Mouse (Mus musculus) hindbrain, embryonic 14.5 days (tissue): ENCODE measurements around the gene Ywhae. TPM values are rescaled to one million over a fixed set of nuclear protein-coding genes. Genes with fewer than 3 reads are reported as not detected.

Experiments
- ATAC-seq: fragments of 200-750 bp; cut with Nextera tagmentation; 2 replicates; pipeline ENCODE4 v1.8.0; 2017; ENCODE audit warnings: moderate number of reproducible peaks, mild to moderate bottlenecking, moderate TSS enrichment, moderate library complexity; ENCODE audit not compliant: low FRiP score
- DNase-seq: peaks from one replicate; pipeline ENCODE4 v3.0.0-alpha.2; 2015; ENCODE audit warnings: low spot score
- H3K27ac ChIP-seq: fragments of 300-500 bp; sonication (generic); 2 replicates; pipeline ENCODE4 v1.5.1; 2014; ENCODE audit warnings: mild to moderate bottlenecking, moderate library complexity
- H3K27me3 ChIP-seq: fragments of 300-500 bp; sonication (generic); 2 replicates; pipeline ENCODE4 v1.6.1; 2014; ENCODE audit warnings: mild to moderate bottlenecking, low read length, mixed read lengths; ENCODE audit not compliant: control insufficient read depth, insufficient read depth
- H3K36me3 ChIP-seq: fragments of 300-500 bp; sonication (generic); replicated peaks from 2 replicates; pipeline ENCODE4 v1.6.1; 2014; ENCODE audit not compliant: control insufficient read depth, insufficient read depth
- H3K4me1 ChIP-seq: fragments of 300-500 bp; sonication (generic); replicated peaks from 2 replicates; pipeline ENCODE4 v1.6.1; 2014; ENCODE audit warnings: antibody characterized with exemption, low read length, mixed read lengths; ENCODE audit not compliant: control insufficient read depth, insufficient read depth
- H3K4me2 ChIP-seq: fragments of 300-500 bp; sonication (generic); replicated peaks from 2 replicates; pipeline ENCODE4 v1.6.1; 2014; ENCODE audit warnings: mild to moderate bottlenecking, moderate library complexity
- H3K4me3 ChIP-seq: fragments of 300-500 bp; sonication (generic); replicated peaks from 2 replicates; pipeline ENCODE4 v1.5.1; 2014; ENCODE audit warnings: mild to moderate bottlenecking, low read length
- H3K9ac ChIP-seq: fragments of 300-500 bp; sonication (generic); 2 replicates; pipeline ENCODE4 v1.6.1; 2014
- H3K9me3 ChIP-seq: fragments of 300-500 bp; sonication (generic); 2 replicates; pipeline ENCODE4 v1.6.1; 2016; ENCODE audit warnings: low read length; ENCODE audit not compliant: control insufficient read depth
- WGBS: fragments of 180-500 bp; shearing (Covaris S2); extraction: QIAGEN DNeasy Blood & Tissue Kit; methylation state at CpG from one replicate; pipeline ENCODE4 v1.1.7; 2014; 5-methylcytosine and 5-hydroxymethylcytosine counted together
- polyA plus RNA-seq: library from polyadenylated mRNA; unstranded; fragments of >200 nt; fragmentation: Nextera tagmentation; extraction: Ambion mirVana; gene quantifications from 2 replicates; pipeline ENCODE4 v1.2.1, GENCODE M21; 2014

Ywhae gene
- polyA plus RNA-seq, 1 experiment from 2014 or later: 1,491 TPM

DNA sequence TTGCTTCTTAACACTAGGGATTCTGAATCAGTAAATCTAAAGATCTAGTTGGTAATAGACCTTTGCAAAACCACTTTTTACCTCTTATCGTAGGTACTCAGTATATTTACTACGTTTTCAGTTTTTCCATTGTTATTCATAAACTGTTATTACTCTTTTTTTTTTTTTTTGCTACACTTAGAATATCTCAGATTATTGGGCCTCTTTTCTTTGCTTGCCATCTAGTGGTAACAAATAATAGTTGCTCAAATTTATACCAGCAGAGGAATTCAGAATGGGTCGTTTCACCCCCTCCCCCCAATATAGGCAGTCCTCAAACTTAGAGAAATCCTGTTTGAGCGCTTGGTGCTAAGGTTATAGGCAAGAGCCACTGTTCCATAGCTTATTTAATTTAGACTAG, 18.4 kb downstream of the Ywhae start:
- Histone ChIP-seq H3K9me3 (no peaks in the 10 kb centered on the region), H3K4me1 (peaks cover 26% of the 10 kb centered on the region; the same call in 1 of the 2 replicates), H3K4me2 (no peak overlapping the region), H3K27me3 (no peaks in the 10 kb centered on the region), H3K36me3 (peaks cover 22% of the 10 kb centered on the region), H3K9ac (no peak overlapping the region), H3K4me3 (no peak overlapping the region), H3K27ac (no peak overlapping the region)
- DNase-seq: no peak
- ATAC-seq: no peak
- 84% methylated on average over 4 of the region's 4 CpGs for WGBS

DNA sequence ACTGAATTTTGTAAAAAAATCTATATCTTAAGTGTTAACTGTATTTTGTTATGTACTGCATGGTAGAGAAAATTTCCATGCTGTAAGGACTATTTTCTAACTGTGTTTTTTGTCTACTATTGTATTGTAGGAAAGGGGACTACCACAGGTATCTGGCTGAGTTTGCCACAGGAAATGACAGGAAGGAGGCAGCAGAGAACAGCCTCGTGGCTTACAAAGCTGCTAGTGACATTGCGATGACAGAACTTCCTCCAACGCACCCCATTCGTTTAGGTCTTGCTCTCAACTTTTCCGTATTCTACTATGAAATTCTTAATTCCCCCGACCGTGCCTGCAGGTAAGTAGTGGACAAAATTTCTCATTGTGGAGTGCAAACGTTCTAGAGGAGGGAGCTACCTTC, 24.0 kb downstream of the Ywhae start:
- Histone ChIP-seq H3K9ac (no peak overlapping the region), H3K27me3 (no peaks in the 10 kb centered on the region), H3K4me2 (no peak overlapping the region), H3K27ac (no peak overlapping the region), H3K36me3 (peaks cover 74% of the 10 kb centered on the region), H3K9me3 (no peaks in the 10 kb centered on the region), H3K4me1 (no peaks in the 10 kb centered on the region), H3K4me3 (no peak overlapping the region)
- WGBS: 91% methylated on average over 8 of the region's 8 CpGs
- ATAC-seq (no peak), DNase-seq (no peak)

- ATAC-seq (no peak), DNase-seq (no peak)
- Histone ChIP-seq H3K4me2 (no peak overlapping the region), H3K9me3 (no peaks in the 10 kb centered on the region), H3K4me1 (no peaks in the 10 kb centered on the region), H3K27me3 (no peaks in the 10 kb centered on the region), H3K27ac (no peak overlapping the region), H3K9ac (no peak overlapping the region), H3K36me3 (peaks cover 81% of the 10 kb centered on the region), H3K4me3 (no peak overlapping the region)
- WGBS: 97% methylated on average over 1 of the region's 1 CpGs
These were observed 25.9 kb downstream of the Ywhae start for GRCm38 (mm10) chr11:75758553-75758952.

DNA sequence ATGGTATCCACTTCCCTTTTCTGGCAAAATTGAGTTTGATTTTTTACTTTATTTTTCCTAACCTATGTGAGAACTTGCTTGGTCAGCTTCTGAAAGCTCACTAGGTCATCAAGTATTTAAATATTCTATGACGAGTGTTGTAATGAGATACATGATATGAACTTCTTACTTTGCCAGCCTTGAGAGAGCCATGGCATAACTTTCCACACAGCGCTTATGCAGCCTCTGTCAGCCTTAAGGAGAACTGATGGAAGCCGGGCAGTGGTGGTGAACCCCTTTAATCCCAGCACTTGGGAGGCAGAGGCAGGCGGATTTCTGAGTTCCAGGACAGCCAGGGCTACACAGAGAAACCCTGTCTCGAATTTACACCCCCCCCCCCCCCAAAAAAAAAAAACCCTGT, 28.1 kb downstream of the Ywhae start:
- ATAC-seq (no peak), DNase-seq (no peak)
- Histone ChIP-seq H3K4me1 (no peaks in the 10 kb centered on the region), H3K4me3 (no peak overlapping the region), H3K27me3 (no peaks in the 10 kb centered on the region), H3K27ac (no peak overlapping the region), H3K4me2 (no peak overlapping the region), H3K9me3 (no peaks in the 10 kb centered on the region), H3K36me3 (peaks cover 93% of the 10 kb centered on the region), H3K9ac (no peak overlapping the region)
- WGBS: 87% methylated on average over 5 of the region's 5 CpGs

DNA sequence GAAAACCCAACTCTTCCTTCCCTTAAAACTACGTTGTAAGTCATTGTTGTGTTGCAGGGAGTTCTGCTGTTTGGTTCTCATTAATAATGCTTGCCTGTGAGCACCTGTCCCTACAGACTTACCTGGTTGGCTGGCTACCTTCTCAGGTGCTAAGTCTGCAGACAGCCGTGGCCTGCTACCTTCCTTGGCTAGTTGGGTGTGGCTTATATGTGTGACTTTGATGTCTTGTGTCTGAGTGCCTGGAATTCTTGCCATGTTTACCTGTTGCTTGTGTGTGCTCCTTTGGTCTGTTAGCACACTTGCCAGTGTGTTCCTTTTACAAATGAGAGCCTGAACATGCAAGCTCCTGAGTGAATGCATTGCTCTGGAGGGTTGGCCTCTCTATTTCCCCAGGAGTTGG, 30.0 kb downstream of the Ywhae start:
- 83% methylated on average over 2 of the region's 2 CpGs for WGBS
- no peaks in the 10 kb centered on the region for H3K27me3 ChIP-seq
- peaks cover 95% of the 10 kb centered on the region for H3K36me3 ChIP-seq
- no peak overlapping the region for H3K4me3 ChIP-seq
- H3K27ac ChIP-seq: no peak overlapping the region
- no peaks in the 10 kb centered on the region for H3K4me1 ChIP-seq
- H3K9me3 ChIP-seq: no peaks in the 10 kb centered on the region
- H3K4me2 ChIP-seq: no peak overlapping the region
- DNase-seq: no peak
- no peak for ATAC-seq
- H3K9ac ChIP-seq: no peak overlapping the region

DNA sequence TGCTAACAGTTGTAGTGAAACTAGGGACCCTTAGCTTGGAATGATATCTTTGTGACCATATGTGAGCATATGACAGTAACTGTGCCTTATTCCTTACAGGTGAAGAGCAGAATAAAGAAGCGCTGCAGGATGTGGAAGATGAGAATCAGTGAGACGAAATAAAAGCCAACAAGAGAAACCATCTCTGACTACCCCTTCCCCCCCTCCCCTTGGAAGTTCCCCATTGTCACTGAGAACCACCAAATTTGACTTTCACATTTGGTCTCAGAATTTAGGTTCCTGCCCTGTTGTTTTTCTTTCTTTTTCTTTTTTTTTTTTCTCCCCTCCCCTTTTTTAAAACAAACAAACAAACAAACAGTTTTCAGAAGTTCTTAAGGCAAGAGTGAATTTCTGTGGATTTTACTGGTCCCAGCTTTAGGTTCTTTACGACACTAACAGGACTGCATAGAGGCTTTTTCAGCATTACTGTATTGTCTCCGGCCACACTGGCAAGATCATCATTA, 31.9 kb downstream of the Ywhae start:
- Histone ChIP-seq H3K4me1 (peaks cover 2% of the 10 kb centered on the region; the same call in 1 of the 2 replicates), H3K9me3 (no peaks in the 10 kb centered on the region), H3K36me3 (peaks cover 82% of the 10 kb centered on the region), H3K9ac (no peak overlapping the region), H3K27me3 (no peaks in the 10 kb centered on the region), H3K27ac (no peak overlapping the region), H3K4me2 (no peak overlapping the region), H3K4me3 (no peak overlapping the region)
- no peak for DNase-seq
- WGBS: 82% methylated on average over 4 of the region's 4 CpGs
- no peak for ATAC-seq

DNA sequence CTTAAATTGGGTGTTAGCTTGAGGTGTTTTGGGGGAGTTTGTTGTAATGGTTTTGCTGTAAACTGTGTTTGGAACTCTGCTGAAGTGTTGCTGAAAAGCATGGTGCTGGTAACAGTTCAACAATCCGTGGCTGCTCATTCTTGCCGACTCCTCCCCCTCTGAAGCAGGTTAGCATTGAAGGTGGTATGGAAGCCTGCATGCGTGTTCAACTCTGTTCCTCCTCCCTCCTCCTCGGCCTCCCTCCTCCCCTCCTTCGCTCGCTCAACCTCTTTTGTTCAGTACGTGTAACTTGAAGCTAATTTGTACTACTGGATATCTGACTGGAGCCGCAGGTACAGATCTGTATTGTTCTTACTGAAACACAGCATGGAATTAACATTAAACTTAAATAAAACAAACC, 32.5 kb downstream of the Ywhae start:
- H3K4me3 ChIP-seq: no peak overlapping the region
- whole genome bisulfite sequencing: 89% methylated on average over 8 of the region's 8 CpGs
- H3K9ac ChIP-seq: no peak overlapping the region
- H3K4me1 ChIP-seq: peaks cover 5% of the 10 kb centered on the region; the same call in 1 of the 2 replicates
- DNase-seq: no peak
- no peaks in the 10 kb centered on the region for H3K9me3 ChIP-seq
- ATAC-seq: no peak
- no peak overlapping the region for H3K4me2 ChIP-seq
- H3K27me3 ChIP-seq: no peaks in the 10 kb centered on the region
- peaks cover 76% of the 10 kb centered on the region for H3K36me3 ChIP-seq
- H3K27ac ChIP-seq: no peak overlapping the region

DNA sequence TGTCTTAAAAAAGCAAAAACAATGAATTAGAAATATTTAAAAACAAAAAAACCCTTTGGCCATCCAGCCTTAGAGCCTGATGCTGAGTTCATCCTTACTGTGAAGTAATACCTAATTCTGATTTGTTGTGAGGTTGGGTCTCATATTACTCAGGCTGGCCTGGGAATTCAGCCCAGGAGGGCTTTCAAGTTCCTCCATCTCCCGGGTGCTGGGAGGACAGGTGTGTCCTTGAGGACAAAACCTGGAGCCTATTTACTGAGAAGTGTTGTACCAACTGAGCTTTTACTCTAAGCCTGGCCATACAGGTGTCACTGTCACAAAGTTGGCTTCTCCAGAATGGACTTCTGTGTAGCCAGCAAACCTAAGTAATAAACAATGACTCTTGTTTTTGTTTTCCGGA, 34.3 kb downstream of the Ywhae start:
- WGBS: 75% methylated on average over 2 of the region's 2 CpGs
- Histone ChIP-seq H3K36me3 (peaks cover 59% of the 10 kb centered on the region), H3K9ac (no peak overlapping the region), H3K9me3 (no peaks in the 10 kb centered on the region), H3K4me3 (no peak overlapping the region), H3K27ac (no peak overlapping the region), H3K27me3 (no peaks in the 10 kb centered on the region), H3K4me1 (peaks cover 5% of the 10 kb centered on the region; the same call in 1 of the 2 replicates), H3K4me2 (no peak overlapping the region)
- ATAC-seq (no peak), DNase-seq (no peak)

DNA sequence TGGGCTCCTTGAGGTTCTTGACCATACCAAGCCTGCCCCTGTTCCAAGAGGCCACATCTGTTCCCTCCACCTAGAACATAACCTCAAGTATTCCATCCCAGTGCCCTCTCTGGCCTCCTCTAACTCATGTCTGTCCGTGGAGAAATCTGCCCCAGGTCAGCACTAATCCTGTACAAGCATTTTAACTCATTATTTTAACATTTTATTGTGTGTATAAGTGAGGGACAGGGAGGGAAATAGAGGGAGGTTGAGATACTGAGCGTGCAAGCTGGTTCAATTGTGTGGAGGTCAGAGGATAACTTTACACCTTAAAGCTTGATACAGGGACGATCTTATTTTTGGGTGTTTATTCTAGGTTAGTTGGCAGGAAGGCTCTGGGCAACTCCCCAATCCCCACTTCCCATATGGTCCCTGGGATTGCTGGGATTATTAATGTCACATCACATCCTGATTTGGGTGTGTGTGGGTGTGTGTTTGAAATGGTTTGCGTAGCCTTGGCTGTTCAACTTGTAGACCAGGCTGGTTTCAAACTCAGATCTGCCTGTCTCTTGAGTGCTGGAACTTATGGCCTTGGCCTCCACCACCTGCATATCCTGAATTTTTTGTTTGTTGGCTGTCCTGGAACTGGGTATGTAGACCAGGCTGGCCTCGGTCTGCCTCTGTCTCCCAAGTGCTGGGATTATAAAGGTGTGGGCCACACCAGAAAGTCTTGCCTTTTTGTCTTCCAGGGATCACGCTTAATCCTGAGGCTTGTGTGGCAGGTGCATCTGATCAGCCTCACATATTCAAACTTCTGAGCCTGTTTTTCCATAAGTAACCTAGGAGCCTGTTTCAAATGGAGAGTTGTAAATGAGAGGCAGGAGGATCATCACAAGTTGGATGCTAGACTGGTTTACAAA, 35.7 kb downstream of the Ywhae start:
- WGBS: 61% methylated on average over 6 of the region's 6 CpGs
- H3K9ac ChIP-seq: no peak overlapping the region
- no peaks in the 10 kb centered on the region for H3K27me3 ChIP-seq
- H3K27ac ChIP-seq: no peak overlapping the region
- no peak for ATAC-seq
- no peak overlapping the region for H3K4me2 ChIP-seq
- DNase-seq: no peak
- peaks cover 48% of the 10 kb centered on the region for H3K36me3 ChIP-seq
- H3K9me3 ChIP-seq: no peaks in the 10 kb centered on the region
- H3K4me3 ChIP-seq: no peak overlapping the region
- peaks cover 5% of the 10 kb centered on the region; the same call in 1 of the 2 replicates for H3K4me1 ChIP-seq
